Mouse (Mus musculus) ES-E14 (cell line): Measurements from ENCODE around the gene Tk1. TPM values are rescaled to one million over a fixed set of nuclear protein-coding genes. Genes with fewer than 3 reads are reported as not detected.

ENCODE experiments used
- DNase-seq: peaks from one replicate; pipeline ENCODE4 v3.0.0-alpha.2; 2013; ENCODE audit warnings: low read depth, low spot score
- H3K27ac ChIP-seq: 2 replicates; pipeline ENCODE4 v1.5.1; 2012; ENCODE audit warnings: low read depth, mild to moderate bottlenecking, low read length, moderate library complexity, mixed read lengths; ENCODE audit not compliant: poor library complexity, insufficient read depth, severe bottlenecking
- H3K36me3 ChIP-seq: 2 replicates; pipeline ENCODE4 v1.6.1; 2012; ENCODE audit warnings: mild to moderate bottlenecking, low read length, moderate library complexity, mixed read lengths; ENCODE audit not compliant: control insufficient read depth, poor library complexity, insufficient read depth, severe bottlenecking
- H3K4me1 ChIP-seq, 2 experiments: fragments of 150-350 bp in 1 of 2; sonication (generic) in 1 of 2; 2 replicates each; pipeline ENCODE4 v1.6.1; 2012; ENCODE audit warnings: low read length in 2 of 2, mild to moderate bottlenecking in 1 of 2, mixed read lengths in 1 of 2; ENCODE audit not compliant: control insufficient read depth in 2 of 2, insufficient read depth in 2 of 2, poor library complexity in 1 of 2
- H3K4me3 ChIP-seq, 2 experiments: fragments of 150-350 bp in 1 of 2; sonication (generic) in 1 of 2; 2 replicates each; pipeline ENCODE4 v1.5.1; 2012; ENCODE audit warnings: low read length in 2 of 2, low read depth in 1 of 2, mild to moderate bottlenecking in 1 of 2, mixed read lengths in 1 of 2; ENCODE audit not compliant: insufficient read depth in 1 of 2, poor library complexity in 1 of 2, severe bottlenecking in 1 of 2
- H3K9ac ChIP-seq: 2 replicates; pipeline ENCODE4 v1.6.1; 2012; ENCODE audit warnings: low read depth, mild to moderate bottlenecking, low read length, mixed read lengths; ENCODE audit not compliant: poor library complexity, insufficient read depth, severe bottlenecking
- H3K9me3 ChIP-seq: fragments of 150-350 bp; sonication (generic); 2 replicates; pipeline ENCODE4 v1.6.1; 2012; ENCODE audit warnings: low read depth, mild to moderate bottlenecking, low read length; ENCODE audit not compliant: control insufficient read depth, insufficient read depth
- CHD2 ChIP-seq: IDR thresholded peaks from 2 replicates; pipeline ENCODE4 v1.6.1; 2014; ENCODE audit warnings: mild to moderate bottlenecking, low read depth, low read length, inconsistent platforms
- HCFC1 ChIP-seq: IDR thresholded peaks from 2 replicates; pipeline ENCODE4 v1.6.1; 2012; ENCODE audit warnings: low read length, inconsistent platforms, borderline replicate concordance; ENCODE audit not compliant: insufficient read depth
- MAFK ChIP-seq: IDR thresholded peaks from 2 replicates; pipeline ENCODE4 v1.6.1; 2014; ENCODE audit warnings: mild to moderate bottlenecking, low read depth, low read length, inconsistent platforms; ENCODE audit not compliant: insufficient read depth
- ZC3H11A ChIP-seq: IDR thresholded peaks from 2 replicates; pipeline ENCODE4 v1.6.1; 2012; ENCODE audit warnings: low read depth, mild to moderate bottlenecking, inconsistent platforms, low read length, borderline replicate concordance
- ZNF384 ChIP-seq: IDR thresholded peaks from 2 replicates; pipeline ENCODE4 v1.6.1; 2012; ENCODE audit warnings: low read depth, low read length, inconsistent platforms
- in situ Hi-C, 2 experiments: fragments of 600-800 bp; cut with MboI; formaldehyde crosslinking; loops; one replicate each; pipeline ENCODE4 v1.15.1; 2025; ENCODE audit warnings: low sequenced_read_pairs in 2 of 2, inconsistent platforms in 1 of 2; ENCODE audit not compliant: unreplicated experiment in 2 of 2
- total RNA-seq: library from RNA; depleted of rRNA; stranded (reverse); fragments of 300-350 nt; gene quantifications from 2 replicates; pipeline ENCODE4 v1.2.3, GENCODE M21; 2012; rRNA removed

The Tk1 gene
- total RNA-seq: 77.5 and 89.3 TPM in 2 replicates

DNA sequence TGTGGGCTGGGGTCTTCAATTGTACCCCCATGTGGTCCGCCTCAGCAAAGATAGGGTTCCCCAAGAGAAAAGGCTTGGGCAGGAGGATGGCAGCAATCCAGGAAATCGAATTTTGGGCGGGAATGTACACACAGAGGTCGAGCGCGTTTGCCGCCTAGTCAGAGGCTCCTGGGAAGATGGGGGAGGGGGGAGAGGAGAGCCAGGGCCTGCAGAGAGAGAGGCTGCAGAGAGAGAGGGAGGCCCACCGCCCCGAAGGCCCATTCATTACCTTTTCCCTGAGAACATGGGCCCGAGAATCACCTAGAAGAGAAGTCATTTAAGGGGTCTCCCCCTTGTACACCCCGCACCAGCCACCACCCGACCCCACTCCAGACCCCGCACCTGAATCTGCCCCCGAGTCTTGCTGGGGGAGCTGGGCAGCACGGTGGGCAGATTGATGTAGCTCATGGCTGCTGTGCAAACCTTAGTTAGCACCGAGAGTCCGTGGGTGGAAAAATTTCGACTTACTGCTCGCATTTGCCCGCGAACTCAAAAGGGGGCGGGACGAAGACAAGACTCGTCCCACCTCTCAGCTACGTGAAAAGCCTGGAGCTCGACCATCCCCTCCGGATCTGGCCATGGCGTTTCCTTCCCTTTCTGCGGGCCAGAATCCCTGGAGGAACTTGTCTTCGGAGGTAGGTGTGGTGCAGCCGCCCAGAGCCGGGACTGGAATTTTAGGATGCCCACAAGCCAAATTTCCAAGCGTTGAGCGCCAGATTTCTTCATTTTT is at the start of gene Tk1, which contains the start of gene Afmid:
Gene Tk1 (minus strand): TSS at position 760 of the 769 bp plus-strand sequence.
Gene Afmid (plus strand): TSS at position 592 of the 769 bp plus-strand sequence.
- no peak for TF ChIP-seq ZNF384
- TF ChIP-seq HCFC1: no peak; the same call in 1 of the 2 replicates
- TF ChIP-seq MAFK: no peak
- no peak for TF ChIP-seq CHD2
- TF ChIP-seq ZC3H11A: no peak
- in situ Hi-C loops: no loop called here
- peaks cover 4 to 26% of the 10 kb centered on the region in 2 experiments for H3K4me1 ChIP-seq
- peak within 1 kb of the TSS; percentile 89 for H3K27ac ChIP-seq
- H3K9ac ChIP-seq: peak within 1 kb of the TSS; percentile 96
- peak within 1 kb of the TSS; percentile 82 to 88 for H3K4me3 ChIP-seq
- H3K9me3 ChIP-seq: no peaks in the 10 kb centered on the region
- peaks cover 23% of the 10 kb centered on the region for H3K36me3 ChIP-seq
- peak; percentile 90 for DNase-seq

DNA sequence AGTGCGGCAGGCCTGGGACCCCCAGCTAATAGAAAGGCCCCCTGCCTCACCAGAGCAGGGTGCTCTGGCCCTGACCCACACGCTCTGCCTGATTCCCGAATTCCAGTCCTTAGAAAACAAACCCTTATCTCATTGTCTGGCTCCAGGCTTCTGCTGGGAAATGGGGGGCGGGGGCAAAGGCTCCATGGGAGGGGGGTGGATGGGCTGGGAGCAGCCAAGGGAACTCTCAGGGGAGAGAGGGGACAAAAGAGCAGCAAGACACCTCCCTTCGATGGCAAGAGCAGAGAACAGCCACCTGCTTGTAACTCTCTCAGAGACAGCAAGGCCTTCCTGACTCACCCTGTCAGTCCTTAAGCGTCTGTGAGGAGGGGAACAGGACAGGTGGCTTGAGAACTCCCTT is 49.8 kb upstream of the Tk1 start:
- Histone ChIP-seq H3K4me1 (peaks cover 17 to 36% of the 10 kb centered on the region in 2 experiments), H3K36me3 (no peaks in the 10 kb centered on the region), H3K27ac (peak overlapping the region; percentile 45), H3K9me3 (no peaks in the 10 kb centered on the region), H3K9ac (no peak overlapping the region; the same call in 1 of the 2 replicates), H3K4me3 (no peak overlapping the region)
- TF ChIP-seq MAFK (no peak), HCFC1 (no peak), ZNF384 (no peak), ZC3H11A (no peak), CHD2 (no peak)
- no peak for DNase-seq
- in situ Hi-C loops: no loop called here

DNA sequence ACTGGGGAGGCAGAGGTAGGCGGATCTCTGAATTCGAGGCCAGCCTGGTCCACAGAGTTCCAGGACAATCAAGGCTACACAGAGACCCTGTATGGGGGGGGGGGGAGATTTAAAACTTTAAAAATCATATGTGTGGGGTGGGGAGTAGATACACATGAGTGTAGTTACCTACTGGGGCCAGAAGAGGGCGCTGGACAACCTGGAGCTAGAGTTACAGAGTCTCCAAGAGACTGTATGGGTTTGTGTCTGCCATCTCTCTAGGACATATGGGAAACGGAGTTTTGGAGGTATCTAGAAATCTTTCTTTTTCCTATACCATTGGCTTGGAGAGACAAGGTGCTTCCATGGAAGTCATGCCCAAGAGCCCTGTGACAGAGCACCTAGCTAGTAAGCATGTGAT is 48.5 kb upstream of the Tk1 start:
- DNase-seq: no peak

DNA sequence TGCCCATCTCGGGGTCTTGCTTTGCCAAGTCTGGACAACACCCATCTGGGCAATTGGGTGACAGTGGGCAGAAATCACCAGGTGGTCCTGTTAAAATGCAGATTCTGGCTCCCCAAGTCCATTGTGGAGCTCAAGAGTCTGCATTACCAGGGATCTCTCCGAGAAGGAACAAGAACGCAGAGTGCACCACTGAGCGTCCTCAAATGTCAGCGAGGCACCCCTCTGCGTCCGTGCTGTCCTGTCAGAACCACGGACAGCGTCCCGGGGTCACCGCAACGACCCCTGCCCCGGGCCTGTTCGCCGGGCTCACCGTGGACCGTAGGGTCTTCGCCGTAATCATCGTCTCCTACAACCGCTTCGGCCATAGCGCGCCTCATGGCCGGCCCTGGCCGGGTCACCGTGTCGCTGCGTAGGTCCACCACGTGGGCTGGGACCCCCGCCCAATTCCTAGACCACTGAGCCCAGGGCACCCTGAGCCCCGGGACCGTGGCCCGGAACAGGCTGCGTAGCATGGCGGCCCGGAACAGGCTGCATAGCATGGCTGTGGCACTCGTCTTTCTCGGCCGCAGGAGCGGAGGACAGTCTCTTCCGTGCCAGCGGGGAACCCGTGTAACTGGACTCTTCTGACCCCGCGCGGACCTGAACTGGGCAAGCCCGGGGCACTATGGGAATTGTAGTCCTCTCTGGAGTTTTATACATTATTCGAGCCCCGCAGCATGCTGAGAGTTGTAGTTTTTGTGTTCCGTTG is 47.1 kb upstream of the Tk1 start, which contains the start of gene Tha1:
Gene Tha1 (minus strand): TSS at position 621 of the 748 bp plus-strand sequence.
- peaks cover 9 to 25% of the 10 kb centered on the region in 2 experiments for H3K4me1 ChIP-seq

More for the DNA sequence above, 48.5 kb upstream of the Tk1 start:
- H3K36me3 ChIP-seq: no peaks in the 10 kb centered on the region
- in situ Hi-C loops: loop anchor here in 1 of 2 experiments (5.0 to 25.0 kb wide), 2 partner anchors 208 to 363 kb away; partner anchors contain the start of gene Cyth1
- no peak overlapping the region for H3K4me3 ChIP-seq
- no peak overlapping the region for H3K27ac ChIP-seq
- no peak overlapping the region for H3K9ac ChIP-seq
- H3K9me3 ChIP-seq: no peaks in the 10 kb centered on the region
- H3K4me1 ChIP-seq: peaks cover 12 to 31% of the 10 kb centered on the region in 2 experiments
- TF ChIP-seq HCFC1: peak; percentile 35; the same call in 1 of the 2 replicates
- TF ChIP-seq MAFK: no peak

More for the DNA sequence above, 47.1 kb upstream of the Tk1 start, which contains the start of gene Tha1:
- no peaks in the 10 kb centered on the region for H3K36me3 ChIP-seq
- in situ Hi-C loops: loop anchor here in 1 of 2 experiments (5.0 to 25.0 kb wide), 2 partner anchors 209 to 364 kb away; partner anchors contain the start of gene Cyth1
- no peak within 1 kb of the TSS for H3K27ac ChIP-seq
- no peak for TF ChIP-seq CHD2
- TF ChIP-seq HCFC1: peak; percentile 86
- TF ChIP-seq MAFK: no peak
- peak within 1 kb of the TSS; percentile 49; the same call in 1 of the 2 replicates for H3K9ac ChIP-seq
- H3K9me3 ChIP-seq: no peaks in the 10 kb centered on the region
- peak within 1 kb of the TSS; percentile 70 to 77 for H3K4me3 ChIP-seq
- no peak for DNase-seq
